Mouse (Mus musculus) spleen, adult 2 months (tissue): ENCODE measurements around the gene Pakap. TPM values are rescaled to one million over a fixed set of nuclear protein-coding genes. Genes with fewer than 3 reads are reported as not detected.

Source experiments
- DNase-seq, 2 experiments: peaks; one replicate each; pipeline versions ENCODE4 v3.0.0 to v3.0.0-alpha.2; 2012 to 2021; ENCODE audit warnings: low spot score in 2 of 2, low read depth in 1 of 2
- H3K27ac ChIP-seq: fragments of 200-500 bp; 2 replicates; pipeline ENCODE4 v1.5.1; 2012; ENCODE audit warnings: low read length, inconsistent platforms; ENCODE audit not compliant: insufficient read depth
- H3K27me3 ChIP-seq: fragments of 200-500 bp; 2 replicates; pipeline ENCODE4 v1.6.1; 2012; ENCODE audit warnings: mild to moderate bottlenecking, moderate library complexity, low read length, inconsistent platforms; ENCODE audit not compliant: control insufficient read depth, insufficient read depth
- H3K36me3 ChIP-seq: fragments of 200-500 bp; 2 replicates; pipeline ENCODE4 v1.6.1; 2012; ENCODE audit warnings: mild to moderate bottlenecking, low read length, inconsistent platforms; ENCODE audit not compliant: control insufficient read depth, insufficient read depth
- H3K4me1 ChIP-seq: fragments of 200-500 bp; 2 replicates; pipeline ENCODE4 v1.6.1; 2011; ENCODE audit warnings: inconsistent platforms; ENCODE audit not compliant: control insufficient read depth, insufficient read depth, insufficient read length
- H3K4me3 ChIP-seq: fragments of 200-500 bp; 2 replicates; pipeline ENCODE4 v1.5.1; 2011; ENCODE audit warnings: mild to moderate bottlenecking, inconsistent platforms; ENCODE audit not compliant: insufficient read depth, insufficient read length; ENCODE audit errors: extremely low read depth
- CTCF ChIP-seq: fragments of 200-500 bp; IDR thresholded peaks from 2 replicates; pipeline ENCODE4 v1.5.1; 2011; ENCODE audit warnings: mild to moderate bottlenecking, inconsistent platforms; ENCODE audit not compliant: insufficient read depth, insufficient read length, insufficient replicate concordance; ENCODE audit errors: extremely low read depth
- POLR2A ChIP-seq: fragments of 200-500 bp; IDR thresholded peaks from 2 replicates; pipeline ENCODE4 v1.6.1; 2011; ENCODE audit warnings: low read depth, low read length, inconsistent platforms
- WGBS: fragments of 180-500 bp; shearing (Covaris S2); methylation state at CpG from one replicate; pipeline ENCODE4 v1.1.7; 2018; 5-methylcytosine and 5-hydroxymethylcytosine counted together
- polyA plus RNA-seq: library from polyadenylated mRNA; depleted of rRNA; stranded (reverse); fragments of >200 nt; gene quantifications from 2 replicates; pipeline ENCODE4 v1.2.3, GENCODE M21; 2012; rRNA removed

Gene Pakap
- polyA plus RNA-seq: 0.21 and 0.29 TPM in 2 replicates

DNA sequence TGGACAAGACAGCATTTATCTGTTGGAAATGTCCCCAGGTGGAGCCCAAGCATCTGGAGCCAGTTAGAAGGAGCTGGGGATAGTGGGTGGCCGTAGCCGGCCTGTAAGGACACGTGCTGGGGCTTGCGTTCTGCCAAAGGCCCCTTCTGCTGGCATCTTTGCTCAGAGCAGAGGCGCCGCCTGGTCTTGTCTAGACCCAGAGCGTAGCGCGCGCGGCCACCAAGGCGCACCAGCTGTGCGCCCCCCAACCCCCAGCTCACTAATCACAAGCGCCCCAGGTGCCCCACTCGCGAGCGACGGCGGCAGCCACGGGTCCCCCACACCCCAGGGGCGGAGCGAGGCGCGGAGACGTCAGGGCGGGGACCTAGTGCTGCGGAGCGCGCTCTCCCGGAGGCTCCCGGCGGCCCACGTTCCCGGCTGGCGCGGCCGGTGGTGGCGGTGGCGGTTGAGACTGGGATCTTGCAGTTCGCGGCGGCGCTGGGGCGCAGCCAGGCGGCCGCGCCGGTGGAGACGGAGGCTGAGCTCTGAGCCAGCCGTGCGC is at the start of gene Pakap:
Pakap (plus strand) TSS at position 514 of the 541 bp plus-strand sequence.
- DNase-seq: no peak
- Histone ChIP-seq H3K4me3 (peak within 1 kb of the TSS; percentile 4; the same call in 1 of the 2 replicates), H3K4me1 (no peaks in the 10 kb centered on the region), H3K27ac (no peak within 1 kb of the TSS), H3K36me3 (no peaks in the 10 kb centered on the region), H3K27me3 (no peaks in the 10 kb centered on the region; the same call in 1 of the 2 replicates)
- 5% methylated on average over 49 of the region's 51 CpGs for WGBS
- TF ChIP-seq POLR2A: no peak
- TF ChIP-seq CTCF: no peak

DNA sequence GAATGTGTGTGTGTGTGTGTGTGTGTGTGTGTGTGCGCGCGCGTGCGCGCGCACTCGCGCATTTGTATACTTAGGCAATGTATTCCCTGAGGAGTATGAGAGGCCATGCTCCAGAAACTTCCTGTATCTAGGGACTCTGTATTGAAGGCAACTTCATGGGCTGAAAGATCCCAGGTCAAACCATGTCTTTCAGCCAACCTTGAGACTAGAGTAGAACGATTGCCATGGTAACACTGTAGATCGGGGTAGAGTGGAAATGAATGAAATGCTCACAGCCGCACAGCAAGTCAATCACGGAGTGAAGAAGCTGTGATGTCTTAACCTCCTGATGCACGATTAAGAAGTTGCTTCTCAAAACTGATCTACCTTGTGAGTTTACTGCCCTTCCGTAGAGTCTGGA is 44.5 kb upstream of the Pakap start:
- Histone ChIP-seq H3K36me3 (no peaks in the 10 kb centered on the region), H3K4me1 (no peaks in the 10 kb centered on the region), H3K27me3 (no peaks in the 10 kb centered on the region), H3K4me3 (no peak overlapping the region), H3K27ac (no peak overlapping the region)
- no peak for TF ChIP-seq CTCF
- no peak for TF ChIP-seq POLR2A
- 97% methylated on average over 15 of the region's 15 CpGs for WGBS
- no peak for DNase-seq

DNA sequence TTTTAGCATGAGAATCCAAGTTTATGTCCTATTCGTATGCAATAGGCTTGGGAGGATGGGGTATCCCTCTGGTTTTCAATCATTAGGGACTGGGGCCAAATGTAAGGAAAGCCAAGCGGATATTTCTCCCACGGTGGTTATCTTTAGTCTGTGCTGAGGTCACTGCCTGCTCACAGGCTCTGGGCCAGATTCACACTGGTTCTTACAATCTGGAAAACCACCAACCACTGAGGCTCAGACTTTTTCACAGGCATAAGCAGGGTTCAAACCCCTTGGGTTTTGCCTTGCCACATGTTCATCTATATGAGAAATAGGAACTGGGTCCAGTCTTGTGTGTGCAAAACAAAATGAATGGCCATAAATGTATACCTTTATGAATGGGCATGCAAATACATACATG is 43.5 kb upstream of the Pakap start:
- TF ChIP-seq CTCF (no peak), POLR2A (no peak)
- no peaks in the 10 kb centered on the region for H3K27me3 ChIP-seq
- H3K27ac ChIP-seq: no peak overlapping the region
- no peak overlapping the region for H3K4me3 ChIP-seq
- 74% methylated on average over 3 of the region's 3 CpGs for WGBS
- H3K36me3 ChIP-seq: no peaks in the 10 kb centered on the region
- DNase-seq: no peak
- no peaks in the 10 kb centered on the region for H3K4me1 ChIP-seq

DNA sequence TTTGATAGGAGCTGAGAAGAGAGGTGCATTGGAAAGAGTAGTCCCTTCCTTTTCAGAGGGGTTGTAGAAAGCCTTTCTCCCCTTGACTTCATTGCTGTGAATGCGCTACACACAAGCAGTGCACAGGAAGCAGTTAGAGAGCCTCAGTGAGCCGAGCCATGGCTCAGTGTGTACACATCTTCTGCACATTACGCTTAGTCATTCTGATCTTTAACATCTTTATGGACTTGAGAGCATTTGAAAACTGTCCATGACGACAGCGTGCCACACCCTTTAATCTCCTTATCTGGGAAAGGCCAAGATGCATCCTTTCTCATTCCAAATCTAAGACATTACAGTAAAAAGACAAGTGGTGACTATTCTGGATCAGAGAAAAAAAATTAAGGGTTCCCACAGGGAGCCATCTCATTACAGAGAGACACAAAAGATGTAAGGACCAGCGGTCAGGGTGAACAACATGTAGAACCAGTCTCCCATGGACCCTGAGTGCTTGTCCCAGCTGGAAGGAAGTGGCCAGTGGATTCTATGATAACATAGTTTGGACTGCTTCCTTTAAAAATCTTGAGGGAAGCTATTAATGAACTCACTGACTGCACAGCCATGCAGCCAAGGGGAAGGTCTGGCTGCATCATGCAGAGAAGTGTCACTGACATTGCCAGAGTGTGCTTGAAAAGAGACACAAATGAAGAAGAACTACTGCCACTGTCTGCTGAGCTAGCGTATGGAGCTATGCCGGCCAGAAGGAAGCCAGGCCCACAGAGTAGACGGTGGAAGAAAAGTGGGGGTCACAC is 42.6 kb upstream of the Pakap start:
- H3K4me3 ChIP-seq: no peak overlapping the region
- 63% methylated on average over 9 of the region's 9 CpGs for WGBS
- no peaks in the 10 kb centered on the region for H3K36me3 ChIP-seq
- H3K4me1 ChIP-seq: no peaks in the 10 kb centered on the region
- no peak for TF ChIP-seq CTCF
- no peak for TF ChIP-seq POLR2A
- no peak overlapping the region for H3K27ac ChIP-seq
- H3K27me3 ChIP-seq: no peaks in the 10 kb centered on the region
- no peak for DNase-seq

GRCm38 (mm10) chr4:57528296-57528695 is 39.7 kb upstream of the Pakap start:
- Histone ChIP-seq H3K4me1 (no peaks in the 10 kb centered on the region), H3K27me3 (no peaks in the 10 kb centered on the region), H3K27ac (no peak overlapping the region), H3K4me3 (no peak overlapping the region), H3K36me3 (no peaks in the 10 kb centered on the region)
- no peak for TF ChIP-seq CTCF
- no peak for TF ChIP-seq POLR2A
- DNase-seq: no peak

GRCm38 (mm10) chr4:57533686-57534085 is 34.3 kb upstream of the Pakap start:
- DNase-seq: no peak
- H3K27me3 ChIP-seq: no peaks in the 10 kb centered on the region
- no peak overlapping the region for H3K27ac ChIP-seq
- no peaks in the 10 kb centered on the region for H3K36me3 ChIP-seq
- H3K4me1 ChIP-seq: no peaks in the 10 kb centered on the region
- 87% methylated on average over 6 of the region's 6 CpGs for whole genome bisulfite sequencing
- H3K4me3 ChIP-seq: no peak overlapping the region
- TF ChIP-seq POLR2A (no peak), CTCF (no peak)

- Histone ChIP-seq H3K36me3 (no peaks in the 10 kb centered on the region), H3K27me3 (no peaks in the 10 kb centered on the region), H3K4me1 (no peaks in the 10 kb centered on the region), H3K27ac (no peak overlapping the region), H3K4me3 (no peak overlapping the region)
- TF ChIP-seq POLR2A (no peak), CTCF (no peak)
- no peak for DNase-seq
- 55% methylated on average over 6 of the region's 6 CpGs for WGBS
Observed at GRCm38 (mm10) chr4:57534232-57534631, 33.7 kb upstream of the Pakap start.
